Mouse (Mus musculus) heart, embryonic 13.5 days (tissue): ENCODE results near the gene Rpa1. TPM values are rescaled to one million over a fixed set of nuclear protein-coding genes. Genes with fewer than 3 reads are reported as not detected.
"Not testable (repeated sequence)": the region's sequence is repeated elsewhere in the genome, so short reads cannot be mapped to it uniquely, and the experiment has no call there.

Experiments used
- ATAC-seq: fragments of 200-750 bp; cut with Nextera tagmentation; 2 replicates; pipeline ENCODE4 v1.8.0; 2017; ENCODE audit warnings: moderate TSS enrichment; ENCODE audit not compliant: insufficient number of reproducible peaks, low FRiP score, low TSS enrichment; ENCODE audit errors: extremely low read depth
- H3K27ac ChIP-seq: fragments of 300-500 bp; sonication (generic); replicated peaks from 2 replicates; pipeline ENCODE4 v1.5.1; 2015; ENCODE audit warnings: moderate library complexity, mild to moderate bottlenecking, inconsistent platforms
- H3K27me3 ChIP-seq: fragments of 300-500 bp; sonication (generic); replicated peaks from 2 replicates; pipeline ENCODE4 v1.6.1; 2015; ENCODE audit warnings: mild to moderate bottlenecking, inconsistent platforms
- H3K36me3 ChIP-seq: fragments of 300-500 bp; sonication (generic); 2 replicates; pipeline ENCODE4 v1.6.1; 2015; ENCODE audit warnings: mild to moderate bottlenecking, inconsistent platforms
- H3K4me1 ChIP-seq: fragments of 300-500 bp; sonication (generic); 2 replicates; pipeline ENCODE4 v1.6.1; 2015; ENCODE audit warnings: inconsistent platforms
- H3K4me2 ChIP-seq: fragments of 300-500 bp; sonication (generic); 2 replicates; pipeline ENCODE4 v1.6.1; 2015; ENCODE audit warnings: inconsistent platforms, mild to moderate bottlenecking, moderate library complexity
- H3K4me3 ChIP-seq: fragments of 300-500 bp; sonication (generic); 2 replicates; pipeline ENCODE4 v1.5.1; 2015; ENCODE audit warnings: moderate library complexity, mild to moderate bottlenecking, inconsistent platforms
- H3K9ac ChIP-seq: fragments of 300-500 bp; sonication (generic); 2 replicates; pipeline ENCODE4 v1.6.1; 2015; ENCODE audit warnings: inconsistent platforms, mild to moderate bottlenecking, moderate library complexity
- H3K9me3 ChIP-seq: fragments of 300-500 bp; sonication (generic); 2 replicates; pipeline ENCODE4 v1.6.1; 2016; ENCODE audit warnings: inconsistent platforms
- WGBS: fragments of 180-500 bp; shearing (Covaris S2); methylation state at CpG from one replicate; pipeline ENCODE4 v1.1.7; 2015; ENCODE audit warnings: mixed read lengths; 5-methylcytosine and 5-hydroxymethylcytosine counted together
- polyA plus RNA-seq: library from polyadenylated mRNA; unstranded; fragments of >200 nt; fragmentation: Nextera tagmentation; extraction: Ambion mirVana; gene quantifications from 2 replicates; pipeline ENCODE4 v1.2.1, GENCODE M21; 2015

Gene Rpa1
- polyA plus RNA-seq, 1 experiment from 2014 or later = 85.8 TPM

GRCm38 (mm10) chr11:75285893-75286467 lies 62.1 kb downstream of the Rpa1 start:
- Histone ChIP-seq H3K4me2 (no peak overlapping the region), H3K36me3 (no peaks in the 10 kb centered on the region), H3K27me3 (peaks cover 24% of the 10 kb centered on the region), H3K4me3 (no peak overlapping the region), H3K4me1 (peaks cover 72% of the 10 kb centered on the region), H3K9me3 (no peaks in the 10 kb centered on the region), H3K27ac (peak overlapping the region; percentile 68), H3K9ac (no peak overlapping the region)
- WGBS = 26% methylated on average over 4 of the region's 4 CpGs
- no peak for ATAC-seq

- Histone ChIP-seq H3K27me3 (peaks cover 29% of the 10 kb centered on the region), H3K4me1 (peaks cover 73% of the 10 kb centered on the region)
- not testable (repeated sequence) for H3K9ac ChIP-seq, H3K27ac ChIP-seq, ATAC-seq, H3K4me3 ChIP-seq, H3K4me2 ChIP-seq, H3K36me3 ChIP-seq, H3K9me3 ChIP-seq
- WGBS = 56% methylated on average over 3 of the region's 3 CpGs
These were observed 64.3 kb downstream of the Rpa1 start for GRCm38 (mm10) chr11:75283784-75284183.

- Histone ChIP-seq H3K9ac (peak overlapping the region; percentile 68), H3K4me1 (peaks cover 69% of the 10 kb centered on the region), H3K4me2 (peak overlapping the region; percentile 52), H3K36me3 (no peaks in the 10 kb centered on the region), H3K9me3 (no peaks in the 10 kb centered on the region), H3K27ac (peak overlapping the region; percentile 36; the same call in 1 of the 2 replicates), H3K4me3 (peak overlapping the region; percentile 18), H3K27me3 (peaks cover 29% of the 10 kb centered on the region)
- 9% methylated on average over 13 of the region's 13 CpGs for WGBS
- peak; percentile 31; the same call in 1 of the 2 replicates for ATAC-seq
These were observed 65.5 kb downstream of the Rpa1 start for GRCm38 (mm10) chr11:75282496-75283120.

- H3K4me1 ChIP-seq = peaks cover 59% of the 10 kb centered on the region
- peaks cover 29% of the 10 kb centered on the region for H3K27me3 ChIP-seq
- peak overlapping the region; percentile 18 for H3K4me3 ChIP-seq
- peak overlapping the region; percentile 68 for H3K9ac ChIP-seq
- no peaks in the 10 kb centered on the region for H3K36me3 ChIP-seq
- no peaks in the 10 kb centered on the region for H3K9me3 ChIP-seq
- no peak for ATAC-seq
- peak overlapping the region; percentile 52 for H3K4me2 ChIP-seq
- 0 out of 2 replicates have a peak overlapping the region, but pooled peaks have one; percentile 22 for H3K27ac ChIP-seq
- WGBS = 13% methylated on average over 29 of the region's 29 CpGs
These were observed 66.5 kb downstream of the Rpa1 start for GRCm38 (mm10) chr11:75281380-75282256.

- WGBS = 63% methylated on average over 5 of the region's 5 CpGs
- ATAC-seq = no peak
- Histone ChIP-seq H3K36me3 (no peaks in the 10 kb centered on the region), H3K4me2 (no peak overlapping the region), H3K9ac (no peak overlapping the region), H3K27me3 (peaks cover 29% of the 10 kb centered on the region), H3K27ac (peak overlapping the region; percentile 63; the same call in 1 of the 2 replicates), H3K4me3 (no peak overlapping the region), H3K9me3 (no peaks in the 10 kb centered on the region), H3K4me1 (peaks cover 56% of the 10 kb centered on the region)
These were observed 67.6 kb downstream of the Rpa1 start for GRCm38 (mm10) chr11:75280435-75281001.

GRCm38 (mm10) chr11:75280066-75280410 lies 68.1 kb downstream of the Rpa1 start:
- Histone ChIP-seq H3K27ac (peak overlapping the region; percentile 63), H3K4me2 (no peak overlapping the region), H3K4me1 (peaks cover 60% of the 10 kb centered on the region), H3K9me3 (no peaks in the 10 kb centered on the region), H3K36me3 (no peaks in the 10 kb centered on the region), H3K9ac (no peak overlapping the region), H3K4me3 (no peak overlapping the region), H3K27me3 (peaks cover 29% of the 10 kb centered on the region)
- 37% methylated on average over 5 of the region's 5 CpGs for WGBS
- ATAC-seq = no peak

GRCm38 (mm10) chr11:75279342-75280065 lies 68.6 kb downstream of the Rpa1 start:
- ATAC-seq = no peak
- H3K4me2 ChIP-seq = peak overlapping the region; percentile 65
- no peaks in the 10 kb centered on the region for H3K9me3 ChIP-seq
- peaks cover 66% of the 10 kb centered on the region for H3K4me1 ChIP-seq
- peak overlapping the region; percentile 34 for H3K4me3 ChIP-seq
- peak overlapping the region; percentile 66 for H3K9ac ChIP-seq
- 5% methylated on average over 16 of the region's 16 CpGs for WGBS
- H3K36me3 ChIP-seq = no peaks in the 10 kb centered on the region
- peaks cover 29% of the 10 kb centered on the region for H3K27me3 ChIP-seq
- peak overlapping the region; percentile 63 for H3K27ac ChIP-seq

GRCm38 (mm10) chr11:75279013-75279341 lies 69.1 kb downstream of the Rpa1 start:
- ATAC-seq = no peak
- peak overlapping the region; percentile 34 for H3K4me3 ChIP-seq
- H3K9me3 ChIP-seq = no peaks in the 10 kb centered on the region
- H3K27me3 ChIP-seq = peaks cover 29% of the 10 kb centered on the region
- H3K27ac ChIP-seq = peak overlapping the region; percentile 63
- H3K36me3 ChIP-seq = no peaks in the 10 kb centered on the region
- peak overlapping the region; percentile 66 for H3K9ac ChIP-seq
- WGBS = 17% methylated on average over 4 of the region's 4 CpGs
- peak overlapping the region; percentile 65 for H3K4me2 ChIP-seq
- peaks cover 70% of the 10 kb centered on the region for H3K4me1 ChIP-seq

- ATAC-seq = no peak
- H3K9me3 ChIP-seq = no peaks in the 10 kb centered on the region
- H3K9ac ChIP-seq = no peak overlapping the region
- H3K27ac ChIP-seq = 0 out of 2 replicates have a peak overlapping the region, but pooled peaks have one; percentile 17
- H3K4me2 ChIP-seq = no peak overlapping the region
- peaks cover 75% of the 10 kb centered on the region for H3K4me1 ChIP-seq
- H3K36me3 ChIP-seq = no peaks in the 10 kb centered on the region
- 50% methylated on average over 7 of the region's 7 CpGs for WGBS
- peaks cover 24% of the 10 kb centered on the region for H3K27me3 ChIP-seq
- no peak overlapping the region for H3K4me3 ChIP-seq
These were observed 70.0 kb downstream of the Rpa1 start for GRCm38 (mm10) chr11:75278115-75278514.

- Histone ChIP-seq H3K27ac (peak overlapping the region; percentile 88), H3K4me3 (no peak overlapping the region), H3K27me3 (no peaks in the 10 kb centered on the region), H3K4me1 (peaks cover 70% of the 10 kb centered on the region), H3K9me3 (no peaks in the 10 kb centered on the region), H3K9ac (peak overlapping the region; percentile 72), H3K4me2 (peak overlapping the region; percentile 40), H3K36me3 (no peaks in the 10 kb centered on the region)
- WGBS = 16% methylated on average over 6 of the region's 6 CpGs
- peak; percentile 48; the same call in 1 of the 2 replicates for ATAC-seq
These were observed 73.1 kb downstream of the Rpa1 start for GRCm38 (mm10) chr11:75275035-75275434.
